Mouse (Mus musculus) bone marrow macrophage, adult 2 months (primary cell): ENCODE data around the gene Zmym4.

Experiments used
- CTCF ChIP-seq: IDR thresholded peaks from 2 replicates; pipeline ENCODE4 v1.5.1; 2012; ENCODE audit warnings: low read depth, mild to moderate bottlenecking, low read length, moderate library complexity
- POLR2A ChIP-seq: IDR thresholded peaks from 2 replicates; pipeline ENCODE4 v1.6.1; 2012; ENCODE audit warnings: mild to moderate bottlenecking, low read depth, low read length, borderline replicate concordance

DNA sequence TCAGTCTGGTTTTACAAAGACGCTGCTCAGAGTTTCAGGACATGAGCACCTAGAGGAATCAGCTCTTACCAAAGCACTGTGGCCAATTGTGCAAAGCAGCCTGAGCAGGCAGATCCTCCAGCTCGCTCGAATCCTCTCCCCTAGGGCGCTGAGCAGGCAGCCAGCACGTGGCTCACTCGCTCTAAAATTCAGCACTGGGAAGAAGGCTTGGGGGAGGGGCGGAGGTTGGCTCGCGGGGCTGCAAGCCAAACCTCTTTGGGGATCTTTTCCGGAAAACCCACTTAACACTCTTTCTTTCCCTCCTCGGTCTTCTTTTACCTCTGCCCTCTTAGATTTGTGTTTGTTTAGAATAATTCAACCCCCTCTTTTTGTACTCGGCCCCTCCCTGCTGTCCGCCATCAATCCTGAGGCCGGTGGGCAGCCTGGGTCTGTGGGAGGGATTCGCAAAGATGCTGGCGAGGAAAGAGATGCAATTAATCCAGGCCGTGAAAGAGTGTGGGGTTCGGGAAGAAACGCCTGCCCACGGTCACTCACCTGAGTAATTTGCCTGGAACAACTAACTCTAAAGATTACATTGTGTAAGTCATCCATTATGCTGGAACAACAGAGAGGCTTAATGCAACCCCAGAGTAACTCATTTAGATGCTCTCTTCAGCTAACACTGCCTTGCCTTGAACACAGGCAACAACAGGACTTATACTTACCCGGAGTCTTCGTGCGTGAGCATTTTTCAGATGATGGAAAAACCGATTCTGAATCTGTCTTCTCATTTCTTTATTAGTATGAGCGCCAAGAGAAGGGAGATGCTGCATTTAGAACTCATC is 37.4 kb upstream of the Zmym4 start:
- TF ChIP-seq CTCF, result no peak
- TF ChIP-seq POLR2A, result no peak
